Mouse (Mus musculus) midbrain, embryonic 16.5 days (tissue): ENCODE results near the gene Crtac1. TPM values are rescaled to one million over a fixed set of nuclear protein-coding genes. Genes with fewer than 3 reads are reported as not detected.

Experiments
- ATAC-seq: fragments of 200-750 bp; cut with Nextera tagmentation; 2 replicates; pipeline ENCODE4 v1.8.0; 2017; ENCODE audit warnings: moderate TSS enrichment
- H3K27ac ChIP-seq: fragments of 300-500 bp; sonication (generic); 2 replicates; pipeline ENCODE4 v1.5.1; 2014; ENCODE audit warnings: mild to moderate bottlenecking, low read length, mixed read lengths
- H3K27me3 ChIP-seq: fragments of 300-500 bp; sonication (generic); 2 replicates; pipeline ENCODE4 v1.6.1; 2014; ENCODE audit warnings: low read depth, low read length, mixed read lengths; ENCODE audit not compliant: control insufficient read depth, insufficient read depth
- H3K36me3 ChIP-seq: fragments of 300-500 bp; sonication (generic); 2 replicates; pipeline ENCODE4 v1.6.1; 2014; ENCODE audit warnings: mild to moderate bottlenecking, low read length, moderate library complexity, mixed read lengths; ENCODE audit not compliant: control insufficient read depth, insufficient read depth
- H3K4me1 ChIP-seq: fragments of 300-500 bp; sonication (generic); 2 replicates; pipeline ENCODE4 v1.6.1; 2014; ENCODE audit warnings: mild to moderate bottlenecking, low read length, mixed read lengths; ENCODE audit not compliant: control insufficient read depth, insufficient read depth
- H3K4me2 ChIP-seq: fragments of 300-500 bp; sonication (generic); 2 replicates; pipeline ENCODE4 v1.6.1; 2014; ENCODE audit warnings: mild to moderate bottlenecking, low read length, mixed read lengths
- H3K4me3 ChIP-seq: fragments of 300-500 bp; sonication (generic); 2 replicates; pipeline ENCODE4 v1.5.1; 2014; ENCODE audit warnings: low read depth, mild to moderate bottlenecking, low read length, moderate library complexity, mixed read lengths
- H3K9ac ChIP-seq: fragments of 300-500 bp; sonication (generic); 2 replicates; pipeline ENCODE4 v1.6.1; 2014; ENCODE audit warnings: low read depth, low read length, mixed read lengths
- H3K9me3 ChIP-seq: fragments of 300-500 bp; sonication (generic); replicated peaks from 2 replicates; pipeline ENCODE4 v1.6.1; 2014; ENCODE audit warnings: mild to moderate bottlenecking, low read length, mixed read lengths; ENCODE audit not compliant: control insufficient read depth, poor library complexity, severe bottlenecking
- WGBS: fragments of 180-500 bp; shearing (Covaris S2); extraction: QIAGEN DNeasy Blood & Tissue Kit; methylation state at CpG from one replicate; pipeline ENCODE4 v1.1.7; 2014; 5-methylcytosine and 5-hydroxymethylcytosine counted together
- polyA plus RNA-seq: library from polyadenylated mRNA; unstranded; fragments of >200 nt; fragmentation: Nextera tagmentation; extraction: Ambion mirVana; gene quantifications from 2 replicates; pipeline ENCODE4 v1.2.1, GENCODE M21; 2015

Gene Crtac1
- polyA plus RNA-seq, 1 experiment from 2014 or later, result 34.0 TPM

- 46% methylated on average over 8 of the region's 8 CpGs for WGBS
- H3K9me3 ChIP-seq, result no peaks in the 10 kb centered on the region
Measured at GRCm38 (mm10) chr19:42432761-42433160, 1.2 kb upstream of the Crtac1 start.

GRCm38 (mm10) chr19:42432191-42432590 is 608 bp upstream of the Crtac1 start:
- peaks cover 14% of the 10 kb centered on the region for H3K4me1 ChIP-seq
- peak overlapping the region; percentile 74 for H3K4me2 ChIP-seq
- 1% methylated on average over 29 of the region's 44 CpGs for WGBS
- no peaks in the 10 kb centered on the region for H3K36me3 ChIP-seq
- no peaks in the 10 kb centered on the region for H3K9me3 ChIP-seq
- H3K27me3 ChIP-seq, result no peaks in the 10 kb centered on the region
- ATAC-seq, result peak; percentile 79
- peak overlapping the region; percentile 89 for H3K27ac ChIP-seq
- H3K9ac ChIP-seq, result peak overlapping the region; percentile 87
- peak overlapping the region; percentile 69 for H3K4me3 ChIP-seq

More at GRCm38 (mm10) chr19:42432761-42433160, 1.2 kb upstream of the Crtac1 start:
- Histone ChIP-seq H3K27me3 (no peaks in the 10 kb centered on the region), H3K4me3 (peak overlapping the region; percentile 69), H3K9ac (peak overlapping the region; percentile 87), H3K27ac (peak overlapping the region; percentile 89), H3K4me2 (peak overlapping the region; percentile 74), H3K4me1 (peaks cover 14% of the 10 kb centered on the region), H3K36me3 (no peaks in the 10 kb centered on the region)
- no peak for ATAC-seq

GRCm38 (mm10) chr19:42430981-42431380 is 602 bp downstream of the Crtac1 start:
- WGBS, result 2% methylated on average over 19 of the region's 19 CpGs
- Histone ChIP-seq H3K27ac (peak overlapping the region; percentile 89; the same call in 1 of the 2 replicates), H3K27me3 (no peaks in the 10 kb centered on the region), H3K9ac (peak overlapping the region; percentile 87), H3K4me2 (peak overlapping the region; percentile 74), H3K36me3 (no peaks in the 10 kb centered on the region), H3K4me3 (peak overlapping the region; percentile 69), H3K9me3 (no peaks in the 10 kb centered on the region), H3K4me1 (peaks cover 14% of the 10 kb centered on the region)
- peak; percentile 38 for ATAC-seq

- 11% methylated on average over 3 of the region's 3 CpGs for WGBS
- Histone ChIP-seq H3K4me2 (0 out of 2 replicates have a peak overlapping the region, but pooled peaks have one; percentile 1), H3K27me3 (no peaks in the 10 kb centered on the region)
Measured at GRCm38 (mm10) chr19:42429410-42429809, 2.2 kb downstream of the Crtac1 start.

GRCm38 (mm10) chr19:42425208-42425607 is 6.4 kb downstream of the Crtac1 start:
- Histone ChIP-seq H3K4me2 (no peak overlapping the region), H3K4me1 (peaks cover 2% of the 10 kb centered on the region; the same call in 1 of the 2 replicates), H3K9me3 (no peaks in the 10 kb centered on the region), H3K27ac (no peak overlapping the region), H3K9ac (no peak overlapping the region), H3K4me3 (no peak overlapping the region), H3K27me3 (no peaks in the 10 kb centered on the region), H3K36me3 (no peaks in the 10 kb centered on the region)
- no peak for ATAC-seq
- WGBS, result 22% methylated on average over 3 of the region's 3 CpGs

More at GRCm38 (mm10) chr19:42429410-42429809, 2.2 kb downstream of the Crtac1 start:
- no peaks in the 10 kb centered on the region for H3K36me3 ChIP-seq
- H3K4me3 ChIP-seq, result no peak overlapping the region
- peaks cover 14% of the 10 kb centered on the region for H3K4me1 ChIP-seq
- no peak overlapping the region for H3K27ac ChIP-seq
- no peak overlapping the region for H3K9ac ChIP-seq
- H3K9me3 ChIP-seq, result no peaks in the 10 kb centered on the region
- ATAC-seq, result no peak

GRCm38 (mm10) chr19:42415042-42415441 is 16.5 kb downstream of the Crtac1 start:
- ATAC-seq, result peak; percentile 32; the same call in 1 of the 2 replicates
- H3K4me3 ChIP-seq, result no peak overlapping the region
- H3K4me1 ChIP-seq, result no peaks in the 10 kb centered on the region
- no peak overlapping the region for H3K27ac ChIP-seq
- no peaks in the 10 kb centered on the region for H3K27me3 ChIP-seq
- WGBS, result 59% methylated on average over 8 of the region's 8 CpGs
- H3K4me2 ChIP-seq, result no peak overlapping the region
- H3K9ac ChIP-seq, result no peak overlapping the region
- H3K36me3 ChIP-seq, result no peaks in the 10 kb centered on the region
- no peaks in the 10 kb centered on the region for H3K9me3 ChIP-seq

GRCm38 (mm10) chr19:42409856-42410255 is 21.7 kb downstream of the Crtac1 start:
- H3K27me3 ChIP-seq, result no peaks in the 10 kb centered on the region
- H3K36me3 ChIP-seq, result no peaks in the 10 kb centered on the region
- no peak overlapping the region for H3K27ac ChIP-seq
- H3K4me1 ChIP-seq, result peaks cover 12% of the 10 kb centered on the region
- no peaks in the 10 kb centered on the region for H3K9me3 ChIP-seq
- WGBS, result 25% methylated on average over 5 of the region's 5 CpGs
- H3K4me3 ChIP-seq, result no peak overlapping the region
- no peak for ATAC-seq
- no peak overlapping the region for H3K4me2 ChIP-seq
- H3K9ac ChIP-seq, result no peak overlapping the region

GRCm38 (mm10) chr19:42409226-42409625 is 22.4 kb downstream of the Crtac1 start:
- Histone ChIP-seq H3K4me2 (peak overlapping the region; percentile 50), H3K36me3 (no peaks in the 10 kb centered on the region), H3K4me1 (peaks cover 12% of the 10 kb centered on the region), H3K9me3 (no peaks in the 10 kb centered on the region), H3K27me3 (no peaks in the 10 kb centered on the region), H3K27ac (peak overlapping the region; percentile 50), H3K9ac (peak overlapping the region; percentile 37; the same call in 1 of the 2 replicates), H3K4me3 (peak overlapping the region; percentile 5; the same call in 1 of the 2 replicates)
- WGBS, result under 1% methylated on average over 19 of the region's 19 CpGs
- ATAC-seq, result peak; percentile 60

GRCm38 (mm10) chr19:42404364-42404763 is 27.2 kb downstream of the Crtac1 start:
- Histone ChIP-seq H3K27ac (no peak overlapping the region), H3K36me3 (no peaks in the 10 kb centered on the region), H3K9ac (no peak overlapping the region), H3K9me3 (no peaks in the 10 kb centered on the region), H3K4me3 (no peak overlapping the region), H3K4me2 (no peak overlapping the region), H3K4me1 (peaks cover 10% of the 10 kb centered on the region), H3K27me3 (no peaks in the 10 kb centered on the region)
- 90% methylated on average over 15 of the region's 15 CpGs for WGBS
- no peak for ATAC-seq
